Mouse (Mus musculus) neural tube, embryonic 12.5 days (tissue): ENCODE measurements around the gene Lrp5. TPM values are rescaled to one million over a fixed set of nuclear protein-coding genes. Genes with fewer than 3 reads are reported as not detected.

Source experiments
- ATAC-seq: fragments of 200-750 bp; cut with Nextera tagmentation; 2 replicates; pipeline ENCODE4 v1.8.0; 2017; ENCODE audit warnings: low read depth, mild to moderate bottlenecking, moderate TSS enrichment, moderate library complexity; ENCODE audit not compliant: low FRiP score
- H3K27ac ChIP-seq: fragments of 300-500 bp; sonication (generic); 2 replicates; pipeline ENCODE4 v1.5.1; 2016
- H3K27me3 ChIP-seq: fragments of 300-500 bp; sonication (generic); replicated peaks from 2 replicates; pipeline ENCODE4 v1.6.1; 2016; ENCODE audit warnings: mild to moderate bottlenecking
- H3K36me3 ChIP-seq: fragments of 300-500 bp; sonication (generic); 2 replicates; pipeline ENCODE4 v1.6.1; 2016; ENCODE audit warnings: mild to moderate bottlenecking
- H3K4me1 ChIP-seq: fragments of 300-500 bp; sonication (generic); 2 replicates; pipeline ENCODE4 v1.6.1; 2016
- H3K4me2 ChIP-seq: fragments of 300-500 bp; sonication (generic); replicated peaks from 2 replicates; pipeline ENCODE4 v1.6.1; 2016; ENCODE audit warnings: mild to moderate bottlenecking
- H3K4me3 ChIP-seq: fragments of 300-500 bp; sonication (generic); 2 replicates; pipeline ENCODE4 v1.5.1; 2016
- H3K9ac ChIP-seq: fragments of 300-500 bp; sonication (generic); 2 replicates; pipeline ENCODE4 v1.6.1; 2016; ENCODE audit warnings: mild to moderate bottlenecking
- H3K9me3 ChIP-seq: fragments of 300-500 bp; sonication (generic); 2 replicates; pipeline ENCODE4 v1.6.1; 2016; ENCODE audit warnings: mild to moderate bottlenecking
- WGBS: fragments of 180-500 bp; shearing (Covaris S2); methylation state at CpG from one replicate; pipeline ENCODE4 v1.1.7; 2016; 5-methylcytosine and 5-hydroxymethylcytosine counted together
- polyA plus RNA-seq: library from polyadenylated mRNA; unstranded; fragments of >200 nt; fragmentation: Nextera tagmentation; extraction: Ambion mirVana; gene quantifications from 2 replicates; pipeline ENCODE4 v1.2.1, GENCODE M21; 2016

Gene Lrp5
- polyA plus RNA-seq, 1 experiment from 2014 or later = 2.8 TPM

DNA sequence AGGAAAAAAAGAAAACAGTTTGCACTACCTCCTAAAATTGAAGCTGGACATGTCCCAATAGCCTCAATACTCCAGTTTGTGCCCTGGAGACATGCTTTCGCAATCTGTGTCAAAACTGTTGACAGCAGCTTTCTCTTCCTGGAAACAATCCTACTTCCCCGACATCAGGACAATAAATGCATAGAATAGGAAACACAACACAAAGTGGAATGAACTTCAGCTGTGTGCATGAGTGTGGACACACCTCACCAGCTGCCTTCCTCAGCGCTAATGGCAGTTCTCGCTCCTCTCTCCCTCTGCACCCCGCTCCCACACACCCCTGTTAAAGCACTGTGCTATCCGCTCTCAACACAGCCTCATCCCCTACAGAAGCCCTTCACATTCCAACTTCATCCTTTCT lies 123.6 kb downstream of the Lrp5 start:
- WGBS = 96% methylated on average over 6 of the region's 6 CpGs
- Histone ChIP-seq H3K4me3 (no peak overlapping the region), H3K27ac (no peak overlapping the region), H3K4me1 (0 out of 2 replicates have a peak, but pooled peaks cover 3% of the 10 kb centered on the region), H3K9me3 (0 out of 2 replicates have a peak, but pooled peaks cover 11% of the 10 kb centered on the region), H3K36me3 (peaks cover 15% of the 10 kb centered on the region; the same call in 1 of the 2 replicates), H3K4me2 (no peak overlapping the region), H3K27me3 (no peaks in the 10 kb centered on the region), H3K9ac (no peak overlapping the region)
- no peak for ATAC-seq

GRCm38 (mm10) chr19:3562298-3562697 lies 124.1 kb downstream of the Lrp5 start:
- H3K9ac ChIP-seq = no peak overlapping the region
- no peaks in the 10 kb centered on the region for H3K27me3 ChIP-seq
- peaks cover 15% of the 10 kb centered on the region; the same call in 1 of the 2 replicates for H3K36me3 ChIP-seq
- H3K4me3 ChIP-seq = no peak overlapping the region
- H3K4me2 ChIP-seq = no peak overlapping the region
- 98% methylated on average over 2 of the region's 2 CpGs for WGBS
- 0 out of 2 replicates have a peak, but pooled peaks cover 11% of the 10 kb centered on the region for H3K9me3 ChIP-seq
- H3K27ac ChIP-seq = no peak overlapping the region
- 0 out of 2 replicates have a peak, but pooled peaks cover 3% of the 10 kb centered on the region for H3K4me1 ChIP-seq
- ATAC-seq = no peak

GRCm38 (mm10) chr19:3556169-3556827 lies 130.1 kb downstream of the Lrp5 start:
- H3K4me2 ChIP-seq = no peak overlapping the region
- 95% methylated on average over 2 of the region's 2 CpGs for WGBS
- no peaks in the 10 kb centered on the region for H3K4me1 ChIP-seq
- H3K9me3 ChIP-seq = 0 out of 2 replicates have a peak, but pooled peaks cover 11% of the 10 kb centered on the region
- no peak overlapping the region for H3K27ac ChIP-seq
- ATAC-seq = no peak
- H3K4me3 ChIP-seq = no peak overlapping the region
- H3K27me3 ChIP-seq = no peaks in the 10 kb centered on the region
- no peak overlapping the region for H3K9ac ChIP-seq
- H3K36me3 ChIP-seq = 0 out of 2 replicates have a peak, but pooled peaks cover 10% of the 10 kb centered on the region

- Histone ChIP-seq H3K4me1 (no peaks in the 10 kb centered on the region), H3K27ac (no peak overlapping the region), H3K36me3 (0 out of 2 replicates have a peak, but pooled peaks cover 2% of the 10 kb centered on the region), H3K27me3 (no peaks in the 10 kb centered on the region), H3K9me3 (0 out of 2 replicates have a peak, but pooled peaks cover 9% of the 10 kb centered on the region), H3K9ac (no peak overlapping the region), H3K4me2 (no peak overlapping the region), H3K4me3 (no peak overlapping the region)
- no peak for ATAC-seq
- 95% methylated on average over 8 of the region's 8 CpGs for WGBS
Observed at GRCm38 (mm10) chr19:3554785-3555184, 131.6 kb downstream of the Lrp5 start.

GRCm38 (mm10) chr19:3551573-3552159 lies 134.7 kb downstream of the Lrp5 start:
- no peak overlapping the region for H3K27ac ChIP-seq
- H3K36me3 ChIP-seq = peaks cover 3% of the 10 kb centered on the region; the same call in 1 of the 2 replicates
- H3K4me1 ChIP-seq = no peaks in the 10 kb centered on the region
- H3K9ac ChIP-seq = no peak overlapping the region
- H3K4me2 ChIP-seq = no peak overlapping the region
- H3K4me3 ChIP-seq = no peak overlapping the region
- H3K27me3 ChIP-seq = no peaks in the 10 kb centered on the region
- no peaks in the 10 kb centered on the region for H3K9me3 ChIP-seq
- WGBS = 33% methylated on average over 4 of the region's 4 CpGs
- ATAC-seq = no peak

- no peaks in the 10 kb centered on the region for H3K4me1 ChIP-seq
- no peak overlapping the region for H3K4me2 ChIP-seq
- H3K9ac ChIP-seq = no peak overlapping the region
- ATAC-seq = no peak
- H3K36me3 ChIP-seq = peaks cover 3% of the 10 kb centered on the region; the same call in 1 of the 2 replicates
- H3K27me3 ChIP-seq = no peaks in the 10 kb centered on the region
- H3K27ac ChIP-seq = no peak overlapping the region
- H3K4me3 ChIP-seq = no peak overlapping the region
- WGBS = 90% methylated on average over 1 of the region's 1 CpGs
- H3K9me3 ChIP-seq = no peaks in the 10 kb centered on the region
Observed at GRCm38 (mm10) chr19:3550101-3550500, 136.3 kb downstream of the Lrp5 start.

- H3K9ac ChIP-seq = no peak overlapping the region
- peaks cover 3% of the 10 kb centered on the region; the same call in 1 of the 2 replicates for H3K36me3 ChIP-seq
- H3K9me3 ChIP-seq = no peaks in the 10 kb centered on the region
- H3K4me2 ChIP-seq = no peak overlapping the region
- ATAC-seq = no peak
- no peaks in the 10 kb centered on the region for H3K4me1 ChIP-seq
- H3K27ac ChIP-seq = no peak overlapping the region
- 76% methylated on average over 1 of the region's 1 CpGs for WGBS
- no peak overlapping the region for H3K4me3 ChIP-seq
- H3K27me3 ChIP-seq = no peaks in the 10 kb centered on the region
Observed at GRCm38 (mm10) chr19:3549263-3549662, 137.1 kb downstream of the Lrp5 start.

GRCm38 (mm10) chr19:3548311-3548710 lies 138.1 kb downstream of the Lrp5 start:
- no peaks in the 10 kb centered on the region for H3K4me1 ChIP-seq
- ATAC-seq = no peak

DNA sequence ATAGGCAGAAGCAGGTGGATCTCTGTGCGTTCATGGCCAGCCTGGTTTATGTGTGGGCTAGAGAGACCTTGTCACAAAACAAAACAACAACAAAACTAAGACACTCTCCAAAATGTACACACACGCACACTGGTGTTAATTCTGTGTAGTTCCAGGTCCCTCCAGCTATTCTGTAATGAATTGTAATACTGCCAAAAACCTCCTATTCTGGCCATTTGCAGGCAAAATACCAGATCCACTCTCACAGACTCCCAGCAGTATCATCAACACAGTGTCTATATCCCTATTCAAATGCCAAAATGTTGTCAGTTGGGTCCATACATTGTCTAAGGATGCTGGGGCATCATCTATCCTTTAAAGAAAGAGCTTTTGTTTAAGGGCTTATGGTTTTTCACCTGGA lies 141.4 kb downstream of the Lrp5 start:
- Histone ChIP-seq H3K36me3 (peaks cover 16% of the 10 kb centered on the region; the same call in 1 of the 2 replicates), H3K27me3 (no peaks in the 10 kb centered on the region), H3K9ac (no peak overlapping the region), H3K9me3 (no peaks in the 10 kb centered on the region), H3K4me2 (no peak overlapping the region), H3K27ac (no peak overlapping the region), H3K4me3 (no peak overlapping the region), H3K4me1 (no peaks in the 10 kb centered on the region)
- 94% methylated on average over 2 of the region's 2 CpGs for WGBS
- ATAC-seq = no peak

More at GRCm38 (mm10) chr19:3548311-3548710, 138.1 kb downstream of the Lrp5 start:
- Histone ChIP-seq H3K4me2 (no peak overlapping the region), H3K9me3 (no peaks in the 10 kb centered on the region), H3K27me3 (no peaks in the 10 kb centered on the region), H3K4me3 (no peak overlapping the region), H3K9ac (no peak overlapping the region), H3K36me3 (peaks cover 5% of the 10 kb centered on the region; the same call in 1 of the 2 replicates), H3K27ac (no peak overlapping the region)
- 100% methylated on average over 1 of the region's 1 CpGs for WGBS

- H3K9me3 ChIP-seq = no peaks in the 10 kb centered on the region
- no peak overlapping the region for H3K4me2 ChIP-seq
- no peak overlapping the region for H3K4me3 ChIP-seq
- peaks cover 14% of the 10 kb centered on the region; the same call in 1 of the 2 replicates for H3K36me3 ChIP-seq
- no peak for ATAC-seq
- 89% methylated on average over 4 of the region's 4 CpGs for WGBS
- no peak overlapping the region for H3K27ac ChIP-seq
- no peak overlapping the region for H3K9ac ChIP-seq
- H3K4me1 ChIP-seq = no peaks in the 10 kb centered on the region
- no peaks in the 10 kb centered on the region for H3K27me3 ChIP-seq
Observed at GRCm38 (mm10) chr19:3542591-3542990, 143.8 kb downstream of the Lrp5 start.

DNA sequence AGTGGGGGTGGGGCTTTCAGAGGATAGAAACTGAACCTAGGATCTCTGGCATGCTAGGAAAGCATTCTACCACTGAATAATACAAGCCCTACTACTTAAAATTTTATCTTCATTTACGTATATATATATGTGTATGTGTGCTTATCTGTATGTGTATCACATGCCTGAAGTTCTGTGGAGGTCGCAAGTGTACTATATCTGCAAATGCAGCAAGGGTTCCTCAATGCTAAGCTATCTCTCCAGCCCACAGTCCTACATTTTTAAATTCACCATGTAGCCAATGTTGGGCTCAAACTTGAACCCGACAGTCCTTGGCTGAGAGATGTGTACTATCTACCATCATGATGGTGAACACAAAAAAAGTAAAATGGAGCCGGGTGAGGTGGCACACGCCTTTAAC lies 145.4 kb downstream of the Lrp5 start:
- H3K4me1 ChIP-seq = no peaks in the 10 kb centered on the region
- no peak overlapping the region for H3K9ac ChIP-seq
- H3K9me3 ChIP-seq = no peaks in the 10 kb centered on the region
- H3K27ac ChIP-seq = no peak overlapping the region
- H3K4me3 ChIP-seq = no peak overlapping the region
- no peaks in the 10 kb centered on the region for H3K27me3 ChIP-seq
- WGBS = 93% methylated on average over 5 of the region's 5 CpGs
- H3K4me2 ChIP-seq = no peak overlapping the region
- H3K36me3 ChIP-seq = peaks cover 13% of the 10 kb centered on the region; the same call in 1 of the 2 replicates
- no peak for ATAC-seq

DNA sequence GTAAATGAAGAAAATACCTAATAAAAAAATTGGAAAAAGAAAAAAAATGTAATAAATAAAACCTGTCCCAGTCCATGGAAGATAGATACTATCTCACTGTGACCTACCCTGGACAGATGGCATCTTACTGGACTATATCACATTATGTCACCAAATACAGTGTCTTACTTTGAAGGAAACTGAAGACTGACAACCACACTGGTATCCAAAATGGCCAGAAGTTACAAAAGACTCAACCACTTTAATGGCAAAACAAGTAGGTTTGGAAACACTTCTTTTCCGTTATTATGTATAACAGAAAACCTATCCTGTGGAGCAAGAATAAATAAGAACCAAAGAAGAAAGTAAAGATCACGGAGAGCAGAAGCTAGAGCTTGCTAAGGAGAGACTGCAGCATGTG lies 146.1 kb downstream of the Lrp5 start:
- 92% methylated on average over 2 of the region's 2 CpGs for WGBS
- no peaks in the 10 kb centered on the region for H3K27me3 ChIP-seq
- no peak overlapping the region for H3K4me3 ChIP-seq
- H3K9ac ChIP-seq = no peak overlapping the region
- no peak overlapping the region for H3K4me2 ChIP-seq
- no peaks in the 10 kb centered on the region for H3K9me3 ChIP-seq
- peaks cover 13% of the 10 kb centered on the region; the same call in 1 of the 2 replicates for H3K36me3 ChIP-seq
- no peak overlapping the region for H3K27ac ChIP-seq
- H3K4me1 ChIP-seq = no peaks in the 10 kb centered on the region
- ATAC-seq = no peak
